Mouse (Mus musculus) heart, postnatal 0 days (tissue): Measurements from ENCODE around the gene Cfap54.

Experiments used
- CTCF ChIP-seq: IDR thresholded peaks from 2 replicates; pipeline ENCODE4 v1.5.1; 2016; ENCODE audit warnings: antibody characterized with exemption, control low read depth, low read depth
- EP300 ChIP-seq: IDR thresholded peaks from 2 replicates; pipeline ENCODE4 v1.6.1; 2016; ENCODE audit warnings: antibody characterized with exemption, low read depth

- TF ChIP-seq CTCF = no peak
- no peak for TF ChIP-seq EP300
Observed at GRCm38 (mm10) chr10:92888466-92888865, 193.0 kb downstream of the Cfap54 start.
